Mouse (Mus musculus) spleen, adult 2 months (tissue): ENCODE measurements around the gene Gm8439.

Experiments
- CTCF ChIP-seq: fragments of 200-500 bp; IDR thresholded peaks from 2 replicates; pipeline ENCODE4 v1.5.1; 2011; ENCODE audit warnings: mild to moderate bottlenecking, inconsistent platforms; ENCODE audit not compliant: insufficient read depth, insufficient read length, insufficient replicate concordance; ENCODE audit errors: extremely low read depth
- POLR2A ChIP-seq: fragments of 200-500 bp; IDR thresholded peaks from 2 replicates; pipeline ENCODE4 v1.6.1; 2011; ENCODE audit warnings: low read depth, low read length, inconsistent platforms

GRCm38 (mm10) chr4:120641946-120642345 lies 53.4 kb downstream of the Gm8439 start:
- TF ChIP-seq CTCF (no peak), POLR2A (no peak)
